Mouse (Mus musculus) CD4-positive, CD25-positive, alpha-beta regulatory T cell (primary cell): ENCODE measurements around the gene Hscb. TPM values are rescaled to one million over a fixed set of nuclear protein-coding genes. Genes with fewer than 3 reads are reported as not detected.

ENCODE experiments used
- polyA plus RNA-seq: library from polyadenylated mRNA; unstranded; fragments of 100-300 nt; shearing (Covaris generic); gene quantifications from one replicate; pipeline ENCODE4 v1.2.1, GENCODE M21; 2017

The Hscb gene
- 28.7 TPM for polyA plus RNA-seq

DNA sequence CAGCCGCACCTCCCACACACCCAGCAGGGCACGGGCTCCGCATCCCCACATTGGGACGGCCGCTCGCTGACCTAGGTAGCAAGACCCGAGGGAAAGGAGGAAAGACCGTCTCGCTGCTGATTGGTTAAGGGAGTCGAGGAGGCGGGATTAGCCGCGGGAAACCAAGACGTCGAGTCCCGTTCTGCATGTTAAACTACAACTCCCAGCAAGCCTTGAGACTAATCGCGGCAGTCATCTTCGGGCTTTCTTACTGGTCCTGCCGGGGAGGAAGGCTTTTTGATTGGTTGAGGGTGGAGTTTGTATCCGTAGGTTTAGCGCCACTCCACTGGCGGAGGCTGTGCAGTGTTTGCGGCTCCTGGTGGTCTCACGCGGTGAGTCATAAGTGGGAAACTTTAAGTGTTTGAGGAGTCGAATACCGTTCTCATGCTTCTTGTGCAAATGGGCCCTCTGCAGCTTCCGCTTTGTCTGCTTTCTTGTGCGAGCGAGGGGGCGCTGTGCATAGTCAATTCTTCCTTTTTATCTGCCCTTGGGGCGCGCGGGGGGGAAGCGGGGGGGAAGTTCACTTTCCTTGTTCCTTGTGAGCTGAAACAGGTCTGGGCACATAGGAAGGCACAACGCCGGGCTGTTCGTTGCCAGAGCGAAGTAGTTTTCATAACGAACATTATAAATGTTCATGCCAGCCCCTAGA is at the start of gene Hscb, which contains the start of gene Chek2:
Hscb (minus strand) TSS at position 100 of the 688 bp plus-strand sequence.
Chek2 (plus strand) TSS at position 302 of the 688 bp plus-strand sequence.

DNA sequence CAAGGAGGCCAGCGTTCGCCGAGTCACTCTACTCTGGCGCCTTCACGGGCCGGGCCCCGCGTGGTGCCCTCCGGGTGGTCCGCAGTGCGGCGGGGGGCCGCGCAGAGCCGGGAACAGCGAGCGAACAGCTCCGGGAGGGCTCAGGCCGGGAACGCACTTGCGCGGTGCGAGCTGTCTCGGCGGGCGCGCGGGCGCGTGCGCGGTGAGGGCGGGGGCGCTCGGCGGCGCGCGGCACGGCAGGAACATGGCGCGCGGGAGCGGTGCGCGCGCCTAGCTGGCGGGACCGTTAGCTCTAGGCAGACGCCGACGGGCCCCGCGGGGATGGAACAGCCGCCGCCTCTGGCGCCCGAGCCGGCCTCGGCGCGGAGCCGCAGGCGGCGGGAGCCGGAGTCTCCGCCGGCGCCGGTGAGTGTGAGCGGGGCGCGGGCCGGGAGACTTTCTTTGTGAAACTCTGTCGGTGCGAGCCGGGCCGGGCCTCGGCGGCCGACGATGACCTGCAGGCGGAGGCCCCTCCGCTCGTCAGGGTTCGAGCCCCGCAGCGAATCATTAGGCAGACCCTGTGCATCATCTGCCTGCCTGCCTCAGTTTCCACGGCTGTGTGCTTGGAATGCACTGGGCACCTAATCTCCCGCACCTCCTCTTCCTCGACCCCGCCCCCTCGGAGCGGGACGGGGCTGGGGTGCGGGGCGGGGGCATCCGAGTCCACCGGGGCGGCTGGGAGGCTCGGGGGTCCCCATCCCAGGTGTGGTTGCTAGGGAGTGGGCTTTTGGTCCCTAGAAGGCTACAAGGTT is 40.2 kb upstream of the Hscb start, which contains the start of gene Ttc28:
Ttc28 (plus strand) TSS at position 220 of the 791 bp plus-strand sequence.

DNA sequence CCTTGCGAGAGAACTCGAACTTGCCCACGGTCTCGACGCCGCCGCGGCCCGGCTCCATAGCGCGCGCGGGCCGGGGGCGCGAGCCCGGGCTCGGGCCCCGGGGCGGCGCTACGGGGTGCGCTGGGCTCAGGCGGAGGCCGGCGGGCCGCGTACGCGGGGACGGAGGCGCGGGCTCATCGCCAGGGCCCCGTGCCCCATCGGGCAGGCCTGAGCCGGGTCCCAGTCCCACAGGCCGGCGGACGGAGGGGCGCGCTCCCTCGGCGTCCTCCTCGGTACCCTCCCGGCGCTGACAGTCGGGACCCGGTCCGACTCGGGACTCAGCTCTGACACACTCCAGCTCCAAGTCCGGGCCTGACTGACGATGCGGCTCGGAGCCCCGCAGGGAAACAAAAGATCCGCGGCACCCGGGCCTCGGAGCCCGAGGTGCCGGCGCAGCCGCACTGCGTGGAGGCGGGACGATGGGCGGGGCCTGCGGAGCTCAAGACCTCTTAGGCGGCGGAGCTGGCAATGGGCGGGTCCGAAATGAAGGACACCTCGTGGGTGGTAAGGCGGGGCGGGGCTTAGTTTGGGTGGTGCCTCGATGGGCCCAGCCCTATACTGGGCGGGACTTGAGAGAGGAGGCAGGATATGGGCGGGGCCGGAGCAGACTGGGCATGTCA is 29.8 kb downstream of the Hscb start, which contains the start of gene Ulk1:
Ulk1 (minus strand) TSS at position 431 of the 659 bp plus-strand sequence.

DNA sequence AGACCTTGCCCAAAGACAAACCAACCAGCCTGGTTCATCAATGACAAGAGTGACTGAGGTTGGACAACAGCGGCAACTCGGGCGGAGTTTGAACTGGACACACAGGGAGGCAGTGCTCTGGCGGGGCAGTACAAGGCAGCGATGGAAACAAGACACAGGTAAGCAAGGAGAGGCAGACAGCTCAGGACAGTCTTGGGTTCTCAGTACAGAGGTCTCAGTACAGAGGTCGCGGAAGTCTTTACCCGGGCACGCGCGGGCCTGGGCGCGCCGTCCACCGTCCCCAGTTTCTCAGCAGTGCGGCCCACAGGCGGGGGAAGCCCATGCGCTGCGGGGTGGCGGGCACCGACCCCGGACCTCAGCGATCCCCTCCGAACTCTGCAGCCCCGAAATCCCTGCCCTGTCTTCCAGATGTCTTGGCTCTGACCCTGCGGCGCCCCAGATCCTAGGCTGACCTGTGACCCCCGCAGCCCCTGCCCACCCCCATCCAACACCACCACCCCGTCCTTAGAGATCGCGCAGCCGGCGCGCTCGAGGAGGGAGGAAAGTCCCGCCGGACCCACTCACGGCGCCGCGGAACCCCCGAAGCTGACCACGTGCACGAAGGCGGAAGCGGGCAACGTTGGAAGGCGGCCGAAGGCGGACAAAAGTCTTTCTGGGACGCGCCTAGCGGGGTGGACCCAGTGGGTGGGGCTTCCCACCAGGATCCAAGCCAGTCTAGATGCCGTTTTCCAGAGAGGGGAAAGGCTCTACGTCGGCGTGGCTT is 59.4 kb downstream of the Hscb start, which contains the start of gene Pus1:
Pus1 (minus strand) TSS at position 662 of the 763 bp plus-strand sequence.

Other genes starting within 250 kb of the Hscb start
- 85.3 TPM for gene Noc4l, start 186.4 kb downstream of the Hscb start, polyA plus RNA-seq
- 39.7 TPM for gene Ddx51, start 186.3 kb downstream of the Hscb start, polyA plus RNA-seq
- gene Ep400, start 69.1 kb downstream of the Hscb start, polyA plus RNA-seq, result 57.8 TPM
- 36.1 TPM for gene Pus1, start 59.1 kb downstream of the Hscb start, polyA plus RNA-seq
- gene Ulk1, start 29.7 kb downstream of the Hscb start, polyA plus RNA-seq, result 26.5 TPM
- 5.8 TPM for gene Chek2, start 202 bp upstream of the Hscb start, polyA plus RNA-seq
- gene Ttc28, start 40.0 kb upstream of the Hscb start, polyA plus RNA-seq, result 8.0 TPM